Mouse (Mus musculus) forebrain, embryonic 12.5 days (tissue): Measurements from ENCODE around the gene Hdc. TPM values are rescaled to one million over a fixed set of nuclear protein-coding genes. Genes with fewer than 3 reads are reported as not detected.
"Not testable (repeated sequence)": the region's sequence is repeated elsewhere in the genome, so short reads cannot be mapped to it uniquely, and the experiment has no call there.

ENCODE experiments used
- ATAC-seq: fragments of 200-750 bp; cut with Nextera tagmentation; 2 replicates; pipeline ENCODE4 v1.8.0; 2017; ENCODE audit warnings: moderate TSS enrichment; ENCODE audit not compliant: low FRiP score
- H3K27ac ChIP-seq: fragments of 300-500 bp; sonication (generic); 2 replicates; pipeline ENCODE4 v1.5.1; 2016; ENCODE audit warnings: mild to moderate bottlenecking
- H3K27me3 ChIP-seq: fragments of 300-500 bp; sonication (generic); 2 replicates; pipeline ENCODE4 v1.6.1; 2016; ENCODE audit warnings: mild to moderate bottlenecking
- H3K36me3 ChIP-seq: fragments of 300-500 bp; sonication (generic); replicated peaks from 2 replicates; pipeline ENCODE4 v1.6.1; 2016; ENCODE audit warnings: mild to moderate bottlenecking
- H3K4me1 ChIP-seq: fragments of 300-500 bp; sonication (generic); 2 replicates; pipeline ENCODE4 v1.6.1; 2016
- H3K4me2 ChIP-seq: fragments of 300-500 bp; sonication (generic); 2 replicates; pipeline ENCODE4 v1.6.1; 2016; ENCODE audit warnings: mild to moderate bottlenecking, moderate library complexity
- H3K4me3 ChIP-seq: fragments of 300-500 bp; sonication (generic); replicated peaks from 2 replicates; pipeline ENCODE4 v1.5.1; 2016; ENCODE audit warnings: mild to moderate bottlenecking
- H3K9ac ChIP-seq: fragments of 300-500 bp; sonication (generic); 2 replicates; pipeline ENCODE4 v1.6.1; 2016; ENCODE audit warnings: mild to moderate bottlenecking
- H3K9me3 ChIP-seq: fragments of 300-500 bp; sonication (generic); 2 replicates; pipeline ENCODE4 v1.6.1; 2016
- WGBS: fragments of 180-500 bp; shearing (Covaris S2); methylation state at CpG from one replicate; pipeline ENCODE4 v1.1.7; 2016; 5-methylcytosine and 5-hydroxymethylcytosine counted together
- polyA plus RNA-seq: library from polyadenylated mRNA; unstranded; fragments of >200 nt; fragmentation: Nextera tagmentation; extraction: Ambion mirVana; gene quantifications from 2 replicates; pipeline ENCODE4 v1.2.1, GENCODE M21; 2016

Gene Hdc
- polyA plus RNA-seq, 1 experiment from 2014 or later = 0.91 TPM

GRCm38 (mm10) chr2:126623138-126623537 lies 4.0 kb upstream of the Hdc start:
- Histone ChIP-seq H3K4me3 (no peak overlapping the region), H3K4me2 (no peak overlapping the region), H3K27me3 (no peaks in the 10 kb centered on the region), H3K9ac (no peak overlapping the region), H3K27ac (no peak overlapping the region), H3K9me3 (no peaks in the 10 kb centered on the region), H3K4me1 (peaks cover 8% of the 10 kb centered on the region; the same call in 1 of the 2 replicates), H3K36me3 (peaks cover 5% of the 10 kb centered on the region; the same call in 1 of the 2 replicates)
- ATAC-seq = no peak

GRCm38 (mm10) chr2:126622455-126622854 lies 3.4 kb upstream of the Hdc start:
- no peak overlapping the region for H3K4me3 ChIP-seq
- no peaks in the 10 kb centered on the region for H3K9me3 ChIP-seq
- no peak overlapping the region for H3K27ac ChIP-seq
- H3K27me3 ChIP-seq = no peaks in the 10 kb centered on the region
- H3K4me2 ChIP-seq = no peak overlapping the region
- 83% methylated on average over 2 of the region's 2 CpGs for WGBS
- H3K9ac ChIP-seq = no peak overlapping the region
- peaks cover 8% of the 10 kb centered on the region; the same call in 1 of the 2 replicates for H3K4me1 ChIP-seq
- ATAC-seq = no peak
- peaks cover 5% of the 10 kb centered on the region; the same call in 1 of the 2 replicates for H3K36me3 ChIP-seq

GRCm38 (mm10) chr2:126618470-126619179 lies 474 bp downstream of the Hdc start:
- 0 out of 2 replicates have a peak overlapping the region, but pooled peaks have one; percentile 4 for H3K27ac ChIP-seq
- H3K36me3 ChIP-seq = no peaks in the 10 kb centered on the region
- WGBS = 20% methylated on average over 8 of the region's 8 CpGs
- peaks cover 5% of the 10 kb centered on the region; the same call in 1 of the 2 replicates for H3K4me1 ChIP-seq
- no peak overlapping the region for H3K4me2 ChIP-seq
- no peaks in the 10 kb centered on the region for H3K27me3 ChIP-seq
- no peak overlapping the region for H3K9ac ChIP-seq
- H3K9me3 ChIP-seq = no peaks in the 10 kb centered on the region
- ATAC-seq = no peak
- no peak overlapping the region for H3K4me3 ChIP-seq

GRCm38 (mm10) chr2:126615355-126615754 lies 3.7 kb downstream of the Hdc start:
- Histone ChIP-seq H3K27me3 (no peaks in the 10 kb centered on the region), H3K4me3 (no peak overlapping the region), H3K9ac (no peak overlapping the region), H3K27ac (no peak overlapping the region), H3K4me2 (no peak overlapping the region), H3K4me1 (peaks cover 5% of the 10 kb centered on the region; the same call in 1 of the 2 replicates), H3K9me3 (no peaks in the 10 kb centered on the region), H3K36me3 (no peaks in the 10 kb centered on the region)
- no peak for ATAC-seq
- WGBS = 96% methylated on average over 3 of the region's 3 CpGs

GRCm38 (mm10) chr2:126609600-126609999 lies 9.5 kb downstream of the Hdc start:
- not testable (repeated sequence) for H3K9me3 ChIP-seq, H3K36me3 ChIP-seq, H3K27me3 ChIP-seq, H3K4me2 ChIP-seq, H3K9ac ChIP-seq, H3K4me1 ChIP-seq, H3K27ac ChIP-seq, H3K4me3 ChIP-seq, ATAC-seq
- WGBS = 80% methylated on average over 12 of the region's 12 CpGs

DNA sequence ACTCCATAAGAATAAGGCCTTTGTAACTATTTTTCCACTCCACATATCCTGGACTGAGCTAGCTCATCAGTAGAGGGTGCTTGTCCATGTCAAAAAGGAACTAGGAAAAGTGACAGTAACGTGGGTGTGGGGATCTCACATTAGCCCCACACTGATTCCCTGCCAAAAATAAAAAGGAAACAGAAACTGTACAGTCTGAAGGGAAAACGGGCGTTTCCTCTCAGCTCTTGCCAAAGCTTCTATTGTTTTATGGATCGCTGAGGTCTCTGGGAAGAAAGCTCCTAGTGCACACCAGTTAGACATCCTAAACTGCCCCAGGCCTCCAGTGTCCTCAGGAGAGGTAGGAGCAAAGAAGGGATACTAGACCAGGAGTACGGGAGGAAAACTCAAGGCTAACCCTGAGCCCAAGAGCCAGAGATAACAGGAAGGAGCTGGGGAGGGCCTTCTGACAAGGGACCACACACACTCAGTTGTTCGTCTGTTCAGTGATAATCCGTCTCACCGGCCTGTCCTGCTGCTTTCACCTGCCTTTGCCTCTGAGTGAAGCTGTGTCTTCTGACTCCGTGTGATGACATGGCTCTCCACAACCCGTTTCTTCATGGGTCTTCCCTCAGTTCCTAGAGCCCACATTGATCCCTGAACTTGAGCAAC lies 11.4 kb downstream of the Hdc start:
- ATAC-seq = no peak
- H3K27ac ChIP-seq = no peak overlapping the region
- H3K9me3 ChIP-seq = no peaks in the 10 kb centered on the region
- H3K4me3 ChIP-seq = no peak overlapping the region
- no peaks in the 10 kb centered on the region for H3K4me1 ChIP-seq
- H3K36me3 ChIP-seq = no peaks in the 10 kb centered on the region
- H3K9ac ChIP-seq = no peak overlapping the region
- H3K27me3 ChIP-seq = no peaks in the 10 kb centered on the region
- 77% methylated on average over 10 of the region's 10 CpGs for WGBS
- H3K4me2 ChIP-seq = no peak overlapping the region

DNA sequence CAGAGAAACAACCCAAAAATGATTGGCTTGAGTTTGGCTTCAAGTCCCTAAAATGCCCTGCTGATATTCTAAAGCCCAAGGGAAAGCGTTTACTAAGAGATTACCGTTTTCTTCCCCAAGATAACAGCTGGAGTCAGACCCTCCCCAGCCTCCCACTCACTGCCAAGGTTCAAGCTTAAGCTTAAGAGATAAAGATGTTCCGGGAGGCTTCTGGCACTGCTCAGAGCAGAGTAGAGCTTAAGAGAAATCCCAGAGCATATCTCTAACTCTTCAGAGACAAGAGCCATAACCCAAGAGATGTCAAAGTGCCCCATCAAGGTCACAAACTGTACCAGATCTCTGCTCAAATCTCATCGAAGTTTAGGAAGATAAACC lies 12.4 kb downstream of the Hdc start:
- 75% methylated on average over 4 of the region's 4 CpGs for WGBS
- H3K27me3 ChIP-seq = no peaks in the 10 kb centered on the region
- H3K4me2 ChIP-seq = no peak overlapping the region

DNA sequence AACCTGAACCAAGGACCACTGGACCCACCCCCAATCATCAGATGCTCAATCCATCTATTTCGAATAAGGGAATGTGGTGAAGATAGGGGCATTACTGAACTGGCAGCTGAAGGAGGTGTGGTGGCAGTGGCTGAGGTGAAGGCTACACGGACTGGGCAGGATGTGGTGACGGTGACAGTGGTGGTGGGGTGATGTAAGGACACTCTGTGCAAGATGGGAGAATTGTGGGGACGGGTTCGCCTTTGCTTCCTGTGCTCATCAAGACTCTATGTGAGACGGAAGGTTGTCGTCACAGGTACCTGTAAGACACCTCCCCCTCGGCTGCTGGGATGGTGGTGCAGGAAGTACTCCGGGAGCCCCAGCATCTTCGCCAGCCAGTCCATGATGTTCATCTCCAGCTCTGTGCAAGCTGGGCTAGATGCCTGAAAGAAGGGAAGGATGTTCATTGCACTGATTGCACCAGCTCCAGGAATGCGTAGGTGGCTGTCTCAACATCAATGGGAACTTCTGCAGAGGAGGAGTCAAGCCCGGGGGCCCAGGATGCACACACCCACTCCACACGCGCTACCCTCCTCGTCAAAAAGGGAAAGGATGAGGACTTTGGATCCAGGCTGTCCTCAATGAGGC lies 12.9 kb downstream of the Hdc start:
- H3K27me3 ChIP-seq = no peaks in the 10 kb centered on the region
- no peak overlapping the region for H3K9ac ChIP-seq
- H3K4me1 ChIP-seq = no peaks in the 10 kb centered on the region
- no peak for ATAC-seq
- no peak overlapping the region for H3K4me2 ChIP-seq
- no peak overlapping the region for H3K27ac ChIP-seq
- no peaks in the 10 kb centered on the region for H3K9me3 ChIP-seq
- 90% methylated on average over 15 of the region's 15 CpGs for WGBS
- no peak overlapping the region for H3K4me3 ChIP-seq
- H3K36me3 ChIP-seq = no peaks in the 10 kb centered on the region

More for the DNA sequence above, 12.4 kb downstream of the Hdc start:
- H3K27ac ChIP-seq = no peak overlapping the region
- no peak overlapping the region for H3K9ac ChIP-seq
- no peak for ATAC-seq
- H3K9me3 ChIP-seq = no peaks in the 10 kb centered on the region
- H3K4me1 ChIP-seq = no peaks in the 10 kb centered on the region
- no peaks in the 10 kb centered on the region for H3K36me3 ChIP-seq
- no peak overlapping the region for H3K4me3 ChIP-seq

DNA sequence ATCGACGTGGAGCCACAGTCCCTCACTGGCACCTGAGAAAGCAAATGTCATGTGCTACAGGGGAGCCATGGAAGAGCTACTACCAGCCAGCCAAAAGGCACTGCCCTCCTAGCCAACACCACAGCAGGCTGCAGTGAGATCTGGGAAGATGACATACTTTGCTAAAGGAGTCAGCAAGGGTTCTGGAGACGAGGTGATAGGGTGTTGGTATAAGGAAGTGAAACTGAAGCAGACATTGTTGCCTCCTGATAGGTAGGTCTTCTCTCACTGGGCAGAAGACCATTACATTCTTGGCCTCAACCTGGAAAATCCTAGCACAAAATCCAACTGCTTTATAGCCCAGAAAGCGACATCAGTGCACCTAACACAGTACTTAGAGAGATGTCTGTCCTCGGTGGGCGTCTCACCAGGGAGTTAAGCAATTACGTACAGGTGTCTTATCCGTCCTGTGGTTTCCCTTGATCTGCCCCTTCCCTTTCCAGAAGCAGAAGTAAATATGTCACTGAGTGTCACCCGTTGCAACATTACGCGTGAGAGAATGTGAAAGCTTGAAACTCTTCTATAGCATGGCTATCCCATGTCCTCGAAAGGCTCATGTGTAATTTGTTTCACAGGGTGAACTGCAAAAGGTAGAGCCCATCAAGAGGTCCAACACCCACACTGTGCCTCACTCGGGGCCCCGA lies 17.0 kb downstream of the Hdc start:
- 87% methylated on average over 14 of the region's 14 CpGs for WGBS
- Histone ChIP-seq H3K9ac (no peak overlapping the region), H3K4me2 (no peak overlapping the region), H3K27ac (no peak overlapping the region), H3K4me3 (no peak overlapping the region), H3K9me3 (no peaks in the 10 kb centered on the region), H3K4me1 (0 out of 2 replicates have a peak, but pooled peaks cover 2% of the 10 kb centered on the region), H3K36me3 (no peaks in the 10 kb centered on the region), H3K27me3 (no peaks in the 10 kb centered on the region)
- ATAC-seq = no peak

DNA sequence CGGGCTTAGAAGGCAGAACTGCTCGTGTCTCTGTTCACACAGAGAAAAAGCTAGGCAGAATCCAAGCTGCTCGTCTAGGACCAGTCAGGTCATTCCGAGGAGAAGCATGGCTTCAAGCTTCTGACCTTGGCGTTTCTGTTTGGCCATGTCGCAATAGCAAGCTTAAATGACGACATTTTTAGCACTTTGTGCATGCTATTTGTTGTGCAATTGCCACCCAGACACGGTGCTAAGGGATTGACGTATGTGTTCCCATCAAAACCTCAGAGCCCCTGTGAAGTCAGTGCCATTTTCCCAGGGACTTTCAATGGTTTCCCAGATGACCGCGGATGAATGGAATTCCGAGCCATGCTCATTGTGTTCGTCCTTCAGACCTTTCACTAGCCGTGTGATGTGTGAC lies 18.6 kb downstream of the Hdc start:
- 0 out of 2 replicates have a peak, but pooled peaks cover 2% of the 10 kb centered on the region for H3K4me1 ChIP-seq
- H3K27ac ChIP-seq = no peak overlapping the region
- H3K27me3 ChIP-seq = no peaks in the 10 kb centered on the region
- ATAC-seq = no peak
- H3K4me2 ChIP-seq = no peak overlapping the region
- 84% methylated on average over 14 of the region's 14 CpGs for WGBS
- no peak overlapping the region for H3K4me3 ChIP-seq
- H3K36me3 ChIP-seq = no peaks in the 10 kb centered on the region
- H3K9ac ChIP-seq = no peak overlapping the region
- no peaks in the 10 kb centered on the region for H3K9me3 ChIP-seq

GRCm38 (mm10) chr2:126599005-126599404 lies 20.1 kb downstream of the Hdc start:
- Histone ChIP-seq H3K9ac (no peak overlapping the region), H3K9me3 (no peaks in the 10 kb centered on the region), H3K27me3 (no peaks in the 10 kb centered on the region), H3K4me2 (no peak overlapping the region), H3K36me3 (no peaks in the 10 kb centered on the region), H3K27ac (no peak overlapping the region), H3K4me3 (no peak overlapping the region), H3K4me1 (0 out of 2 replicates have a peak, but pooled peaks cover 2% of the 10 kb centered on the region)
- 23% methylated on average over 3 of the region's 3 CpGs for WGBS
- ATAC-seq = no peak

GRCm38 (mm10) chr2:126598359-126598758 lies 20.7 kb downstream of the Hdc start:
- H3K27me3 ChIP-seq = no peaks in the 10 kb centered on the region
- no peak for ATAC-seq
- WGBS = 62% methylated on average over 2 of the region's 2 CpGs

More at GRCm38 (mm10) chr2:126598359-126598758, 20.7 kb downstream of the Hdc start:
- Histone ChIP-seq H3K9ac (no peak overlapping the region), H3K4me2 (no peak overlapping the region), H3K9me3 (no peaks in the 10 kb centered on the region), H3K4me3 (no peak overlapping the region), H3K27ac (no peak overlapping the region), H3K4me1 (0 out of 2 replicates have a peak, but pooled peaks cover 2% of the 10 kb centered on the region), H3K36me3 (no peaks in the 10 kb centered on the region)
